Mouse (Mus musculus) ES-E14 (cell line): ENCODE results near the gene Slc23a3. TPM values are rescaled to one million over a fixed set of nuclear protein-coding genes. Genes with fewer than 3 reads are reported as not detected.

ENCODE experiments used
- DNase-seq: peaks from one replicate; pipeline ENCODE4 v3.0.0-alpha.2; 2013; ENCODE audit warnings: low read depth, low spot score
- H3K27ac ChIP-seq: 2 replicates; pipeline ENCODE4 v1.5.1; 2012; ENCODE audit warnings: low read depth, mild to moderate bottlenecking, low read length, moderate library complexity, mixed read lengths; ENCODE audit not compliant: poor library complexity, insufficient read depth, severe bottlenecking
- H3K36me3 ChIP-seq: 2 replicates; pipeline ENCODE4 v1.6.1; 2012; ENCODE audit warnings: mild to moderate bottlenecking, low read length, moderate library complexity, mixed read lengths; ENCODE audit not compliant: control insufficient read depth, poor library complexity, insufficient read depth, severe bottlenecking
- H3K4me1 ChIP-seq, 2 experiments: fragments of 150-350 bp in 1 of 2; sonication (generic) in 1 of 2; 2 replicates each; pipeline ENCODE4 v1.6.1; 2012; ENCODE audit warnings: low read length in 2 of 2, mild to moderate bottlenecking in 1 of 2, mixed read lengths in 1 of 2; ENCODE audit not compliant: control insufficient read depth in 2 of 2, insufficient read depth in 2 of 2, poor library complexity in 1 of 2
- H3K4me3 ChIP-seq, 2 experiments: fragments of 150-350 bp in 1 of 2; sonication (generic) in 1 of 2; 2 replicates each; pipeline ENCODE4 v1.5.1; 2012; ENCODE audit warnings: low read length in 2 of 2, low read depth in 1 of 2, mild to moderate bottlenecking in 1 of 2, mixed read lengths in 1 of 2; ENCODE audit not compliant: insufficient read depth in 1 of 2, poor library complexity in 1 of 2, severe bottlenecking in 1 of 2
- H3K9ac ChIP-seq: 2 replicates; pipeline ENCODE4 v1.6.1; 2012; ENCODE audit warnings: low read depth, mild to moderate bottlenecking, low read length, mixed read lengths; ENCODE audit not compliant: poor library complexity, insufficient read depth, severe bottlenecking
- H3K9me3 ChIP-seq: fragments of 150-350 bp; sonication (generic); 2 replicates; pipeline ENCODE4 v1.6.1; 2012; ENCODE audit warnings: low read depth, mild to moderate bottlenecking, low read length; ENCODE audit not compliant: control insufficient read depth, insufficient read depth
- CHD2 ChIP-seq: IDR thresholded peaks from 2 replicates; pipeline ENCODE4 v1.6.1; 2014; ENCODE audit warnings: mild to moderate bottlenecking, low read depth, low read length, inconsistent platforms
- HCFC1 ChIP-seq: IDR thresholded peaks from 2 replicates; pipeline ENCODE4 v1.6.1; 2012; ENCODE audit warnings: low read length, inconsistent platforms, borderline replicate concordance; ENCODE audit not compliant: insufficient read depth
- MAFK ChIP-seq: IDR thresholded peaks from 2 replicates; pipeline ENCODE4 v1.6.1; 2014; ENCODE audit warnings: mild to moderate bottlenecking, low read depth, low read length, inconsistent platforms; ENCODE audit not compliant: insufficient read depth
- ZC3H11A ChIP-seq: IDR thresholded peaks from 2 replicates; pipeline ENCODE4 v1.6.1; 2012; ENCODE audit warnings: low read depth, mild to moderate bottlenecking, inconsistent platforms, low read length, borderline replicate concordance
- ZNF384 ChIP-seq: IDR thresholded peaks from 2 replicates; pipeline ENCODE4 v1.6.1; 2012; ENCODE audit warnings: low read depth, low read length, inconsistent platforms
- in situ Hi-C, 2 experiments: fragments of 600-800 bp; cut with MboI; formaldehyde crosslinking; loops; one replicate each; pipeline ENCODE4 v1.15.1; 2025; ENCODE audit warnings: low sequenced_read_pairs in 2 of 2, inconsistent platforms in 1 of 2; ENCODE audit not compliant: unreplicated experiment in 2 of 2
- total RNA-seq: library from RNA; depleted of rRNA; stranded (reverse); fragments of 300-350 nt; gene quantifications from 2 replicates; pipeline ENCODE4 v1.2.3, GENCODE M21; 2012; rRNA removed

Gene Slc23a3
- total RNA-seq, 1 experiment = 0.31 TPM

DNA sequence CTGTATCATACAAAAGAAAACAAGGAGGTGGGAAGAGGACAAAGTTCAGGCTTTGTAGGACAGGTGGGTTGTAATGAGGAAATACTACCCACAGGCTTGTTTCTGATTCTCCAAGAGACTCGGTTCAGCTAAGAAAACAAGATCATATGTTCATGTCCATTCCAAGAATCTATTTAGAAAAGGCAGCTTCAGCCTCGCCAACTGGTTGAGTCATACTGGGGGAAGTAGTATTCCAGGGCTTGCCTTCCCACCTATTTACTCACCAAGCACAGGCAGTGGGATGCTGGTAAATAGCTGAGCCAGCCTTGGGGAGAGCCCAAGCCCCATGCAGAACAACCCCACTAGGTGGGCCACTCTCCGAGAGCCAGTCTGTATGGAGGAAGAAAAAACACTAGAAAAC is 5.0 kb downstream of the Slc23a3 start:
- Histone ChIP-seq H3K9me3 (no peaks in the 10 kb centered on the region), H3K36me3 (no peaks in the 10 kb centered on the region), H3K27ac (no peak overlapping the region), H3K4me3 (no peak overlapping the region), H3K9ac (no peak overlapping the region), H3K4me1 (no peaks in the 10 kb centered on the region)
- no peak for DNase-seq
- TF ChIP-seq ZC3H11A (no peak), HCFC1 (no peak), MAFK (no peak), ZNF384 (no peak), CHD2 (no peak)
- in situ Hi-C loops = no loop called here

DNA sequence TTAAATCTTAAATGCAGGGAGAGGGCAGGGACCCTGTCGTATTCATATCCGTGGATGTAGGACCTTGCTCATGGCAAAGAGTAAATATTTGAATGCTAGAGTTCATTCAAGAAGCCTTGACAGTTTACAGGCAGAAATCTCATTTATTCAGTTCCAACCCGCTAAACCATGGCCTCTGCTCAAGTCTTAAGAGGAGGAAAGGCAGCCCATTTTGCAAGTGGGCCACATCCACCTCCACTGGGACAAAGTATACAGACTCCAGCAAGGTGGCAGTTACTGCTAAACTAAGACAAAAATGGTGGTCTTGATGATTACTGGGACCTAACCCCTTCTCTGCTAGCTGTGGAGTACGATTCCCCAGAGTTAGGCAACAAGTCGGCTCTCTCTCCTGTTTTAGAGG is 8.3 kb downstream of the Slc23a3 start:
- Histone ChIP-seq H3K27ac (no peak overlapping the region), H3K9ac (peak overlapping the region; percentile 22; the same call in 1 of the 2 replicates), H3K9me3 (no peaks in the 10 kb centered on the region), H3K4me1 (no peaks in the 10 kb centered on the region), H3K36me3 (no peaks in the 10 kb centered on the region), H3K4me3 (peak overlapping the region; percentile 92 to 93; a peak in 2 of 4 replicates)
- in situ Hi-C loops = no loop called here
- DNase-seq = no peak
- TF ChIP-seq MAFK (no peak), ZC3H11A (no peak), CHD2 (no peak), ZNF384 (no peak), HCFC1 (no peak)

DNA sequence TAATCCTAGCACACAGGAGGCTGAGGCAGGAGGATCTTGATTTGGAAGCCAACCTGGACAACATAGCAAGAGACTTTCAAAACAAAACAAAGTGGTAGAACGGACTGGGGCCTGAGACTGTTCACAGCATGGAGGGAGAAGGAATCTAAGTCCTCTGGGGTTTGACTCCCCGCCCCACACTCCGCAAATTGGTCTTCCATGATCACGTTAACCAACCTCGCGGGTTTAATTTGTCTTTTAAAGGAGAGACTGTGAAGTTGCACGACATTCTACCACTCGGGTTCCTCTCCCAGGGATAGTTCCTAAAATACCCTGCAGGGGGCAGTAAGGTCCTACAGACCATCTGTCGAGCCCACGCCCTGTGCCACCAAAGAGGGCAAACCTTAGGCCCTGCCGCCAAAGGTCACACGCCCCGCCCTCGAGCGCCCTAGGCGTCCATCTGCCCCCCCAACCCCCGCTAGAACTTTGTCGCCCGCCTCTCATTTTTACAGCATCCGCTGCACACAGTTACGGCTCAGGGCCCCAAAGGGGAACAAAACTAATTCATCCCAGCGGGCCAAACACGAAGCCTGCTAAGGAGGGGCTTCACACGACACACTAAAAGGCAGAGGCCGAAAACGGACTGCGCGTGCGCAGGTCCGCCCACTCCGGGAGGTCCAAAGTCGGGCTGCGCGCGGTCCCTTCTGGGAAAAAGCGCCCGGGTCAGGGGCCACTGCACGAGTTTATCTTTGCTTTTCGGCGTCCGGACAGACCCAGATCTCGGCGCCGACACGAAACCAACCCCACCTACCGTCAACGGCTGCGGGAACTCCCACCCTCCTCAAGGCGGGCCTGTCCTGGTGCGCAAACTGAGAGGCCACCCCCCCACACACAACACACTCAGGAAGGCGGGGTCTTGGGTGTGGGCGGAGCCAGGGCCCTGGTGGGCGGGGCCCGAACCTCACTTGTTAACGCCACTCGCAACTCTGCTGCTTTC is 9.1 kb downstream of the Slc23a3 start, which contains the start of gene Nhej1:
Gene Nhej1 (minus strand): TSS at position 855 of the 976 bp plus-strand sequence.
- peak within 1 kb of the TSS; percentile 96 for H3K9ac ChIP-seq
- no peaks in the 10 kb centered on the region for H3K9me3 ChIP-seq
- no peaks in the 10 kb centered on the region for H3K4me1 ChIP-seq
- H3K27ac ChIP-seq = peak within 1 kb of the TSS; percentile 96
- no peaks in the 10 kb centered on the region for H3K36me3 ChIP-seq
- peak; percentile 94 for DNase-seq
- TF ChIP-seq HCFC1 = peak; percentile 51; the same call in 1 of the 2 replicates
- TF ChIP-seq MAFK = no peak
- TF ChIP-seq ZNF384 = no peak
- 0 out of 2 replicates have a peak, but pooled peaks have one; percentile 1 for TF ChIP-seq ZC3H11A
- no peak for TF ChIP-seq CHD2
- in situ Hi-C loops = no loop called here
- H3K4me3 ChIP-seq = peak within 1 kb of the TSS; percentile 92 to 93

DNA sequence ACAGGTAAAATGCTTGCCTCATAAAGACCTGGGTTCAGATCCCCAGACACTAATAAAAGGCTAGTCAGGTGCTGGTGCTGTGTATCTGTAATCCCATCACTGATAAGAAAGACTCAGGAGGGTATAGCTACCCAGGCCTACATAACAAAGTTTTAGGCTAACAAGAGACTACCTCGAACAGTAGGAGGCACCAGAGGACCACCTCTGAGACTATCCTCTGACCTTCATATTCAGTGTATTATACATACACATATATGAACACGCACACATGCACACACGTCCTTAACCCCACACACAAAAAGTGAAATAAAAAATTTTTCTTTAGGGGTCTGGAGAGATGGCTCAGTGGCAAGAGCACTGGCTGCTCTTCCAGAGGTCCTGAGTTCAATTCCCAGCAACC is 11.5 kb downstream of the Slc23a3 start:
- H3K9me3 ChIP-seq = no peaks in the 10 kb centered on the region
- H3K4me3 ChIP-seq = no peak overlapping the region
- in situ Hi-C loops = no loop called here
- no peak for DNase-seq
- H3K9ac ChIP-seq = no peak overlapping the region
- no peaks in the 10 kb centered on the region for H3K4me1 ChIP-seq
- TF ChIP-seq ZC3H11A (no peak), ZNF384 (no peak), CHD2 (no peak), HCFC1 (no peak)
- H3K36me3 ChIP-seq = no peaks in the 10 kb centered on the region
- no peak overlapping the region for H3K27ac ChIP-seq

Other genes with a start within 250 kb of the Slc23a3 start
- not detected in 2 replicates for gene Fev, start 248.5 kb downstream of the Slc23a3 start, total RNA-seq
- not detected in 2 replicates for gene Cryba2, start 240.7 kb downstream of the Slc23a3 start, total RNA-seq
- 0.05 TPM in 1 of 2 replicates, not detected in the other for gene Cfap65, start 198.3 kb downstream of the Slc23a3 start, total RNA-seq
- 0.37 and 0.67 TPM in 2 replicates for gene Ihh, start 182.2 kb downstream of the Slc23a3 start, total RNA-seq
- gene Nhej1, start 8.7 kb downstream of the Slc23a3 start, total RNA-seq = 6.7 and 7.7 TPM in 2 replicates
- 20.9 and 27.2 TPM in 2 replicates for gene Cnppd1, start 8.8 kb upstream of the Slc23a3 start, total RNA-seq
- gene Retreg2, start 8.9 kb upstream of the Slc23a3 start, total RNA-seq = 27.1 and 37.4 TPM in 2 replicates
- gene Zfand2b, start 34.8 kb upstream of the Slc23a3 start, total RNA-seq = 15.1 and 16.0 TPM in 2 replicates
- gene Abcb6, start 46.5 kb upstream of the Slc23a3 start, total RNA-seq = 41.0 and 54.3 TPM in 2 replicates
- 23.0 and 42.5 TPM in 2 replicates for gene Ankzf1, start 58.3 kb upstream of the Slc23a3 start, total RNA-seq
- 17.2 and 24.4 TPM in 2 replicates for gene Atg9a, start 58.3 kb upstream of the Slc23a3 start, total RNA-seq
- gene Glb1l, start 76.9 kb upstream of the Slc23a3 start, total RNA-seq = 5.8 and 7.6 TPM in 2 replicates
- 63.6 and 103 TPM in 2 replicates for gene Stk16, start 76.9 kb upstream of the Slc23a3 start, total RNA-seq
- 110 and 124 TPM in 2 replicates for gene Tuba4a, start 86.0 kb upstream of the Slc23a3 start, total RNA-seq
- gene A630095N17Rik, start 98.2 kb upstream of the Slc23a3 start, total RNA-seq = not detected in 2 replicates
- 15.8 and 17.7 TPM in 2 replicates for gene Dnajb2, start 102.5 kb upstream of the Slc23a3 start, total RNA-seq
- 8.9 and 9.0 TPM in 2 replicates for gene Ptprn, start 130.6 kb upstream of the Slc23a3 start, total RNA-seq
- 0.90 TPM in 1 of 2 replicates, not detected in the other for gene Resp18, start 144.5 kb upstream of the Slc23a3 start, total RNA-seq
- gene Dnpep, start 184.1 kb upstream of the Slc23a3 start, total RNA-seq = 67.1 and 75.5 TPM in 2 replicates
- gene Des, start 226.4 kb upstream of the Slc23a3 start, total RNA-seq = 10.8 and 19.4 TPM in 2 replicates
- gene Speg, start 241.4 kb upstream of the Slc23a3 start, total RNA-seq = 16.9 and 31.2 TPM in 2 replicates